Mouse (Mus musculus) embryo, embryonic 10.5 days (tissue): ENCODE measurements at regions not wholly inside any gene's neighbourhood (a gene's known extent, or its start where the extent isn't known, plus 50 kb on each side); places are given as distances from the start of the nearest gene placed in this dataset.

Experiments used
- DNase-seq: peaks from one replicate; pipeline ENCODE4 v3.0.0-alpha.2; 2015; ENCODE audit warnings: low spot score

- peak; percentile 3 for DNase-seq
These were observed 1698.0 kb upstream of the Pcdh17 start for GRCm38 (mm10) chr14:82745383-82745782.

GRCm38 (mm10) chr14:82758144-82758543, 1685.2 kb upstream of the Pcdh17 start:
- no peak for DNase-seq
